Mouse (Mus musculus) MEL (cell line): ENCODE data around the gene Zfp809.

Source experiments
- CTCF ChIP-seq, 3 experiments: IDR thresholded peaks in 2 of 3; conservative IDR thresholded peaks in 1 of 3; 2 replicates each; pipeline ENCODE4 v1.5.1; 2011 to 2012; ENCODE audit warnings: low read length in 3 of 3, low read depth in 2 of 3, mild to moderate bottlenecking in 2 of 3, improper control_type of control experiment in 1 of 3, inconsistent platforms in 1 of 3, mixed read lengths in 1 of 3, moderate library complexity in 1 of 3; ENCODE audit not compliant: control insufficient read depth in 1 of 3, insufficient read depth in 1 of 3, poor library complexity in 1 of 3, severe bottlenecking in 1 of 3
- E2F4 ChIP-seq: IDR thresholded peaks from 2 replicates; pipeline ENCODE4 v1.6.1; 2011; ENCODE audit warnings: low read depth, low read length, improper control_type of control experiment, borderline replicate concordance
- GABPA ChIP-seq: IDR thresholded peaks from 2 replicates; pipeline ENCODE4 v1.6.1; 2012; ENCODE audit warnings: low read depth, mild to moderate bottlenecking, inconsistent platforms, low read length, improper control_type of control experiment, moderate library complexity
- HCFC1 ChIP-seq: IDR thresholded peaks from 2 replicates; pipeline ENCODE4 v1.6.1; 2012; ENCODE audit warnings: low read depth, mild to moderate bottlenecking, inconsistent platforms, low read length, improper control_type of control experiment, moderate library complexity
- MYC ChIP-seq: IDR thresholded peaks from 2 replicates; pipeline ENCODE4 v1.6.1; 2011; ENCODE audit warnings: low read depth, mild to moderate bottlenecking, low read length, improper control_type of control experiment, moderate library complexity
- POLR2A ChIP-seq, 2 experiments: IDR thresholded peaks; 2 replicates each; pipeline ENCODE4 v1.6.1; 2011 to 2012; ENCODE audit warnings: low read length in 2 of 2, mild to moderate bottlenecking in 2 of 2, control low read depth in 1 of 2, improper control_type of control experiment in 1 of 2, low read depth in 1 of 2, moderate library complexity in 1 of 2; ENCODE audit not compliant: control insufficient read depth in 1 of 2, insufficient read depth in 1 of 2, poor library complexity in 1 of 2
- POLR2AphosphoS2 ChIP-seq: IDR thresholded peaks from 2 replicates; pipeline ENCODE4 v1.6.1; 2011; ENCODE audit warnings: low read length, improper control_type of control experiment
- ZC3H11A ChIP-seq: IDR thresholded peaks from 2 replicates; pipeline ENCODE4 v1.6.1; 2012; ENCODE audit warnings: low read depth, mild to moderate bottlenecking, inconsistent platforms, low read length, improper control_type of control experiment
- ZNF384 ChIP-seq: IDR thresholded peaks from 2 replicates; pipeline ENCODE4 v1.6.1; 2012; ENCODE audit warnings: low read depth, mild to moderate bottlenecking, inconsistent platforms, low read length, improper control_type of control experiment

- TF ChIP-seq ZNF384 (no peak), CTCF (IDR thresholded peaks at IDR 0.05 in 2 of 3, conservative IDR thresholded peaks at IDR 0.05 in 1 of 3; ENCODE audit: control insufficient read depth in 1 of 3, insufficient read depth in 1 of 3, low read depth in 2 of 3, low read length in 3 of 3, poor library complexity in 1 of 3, severe bottlenecking in 1 of 3) (no peak), POLR2AphosphoS2 (no peak), POLR2A (IDR thresholded peaks at IDR 0.05; ENCODE audit: control insufficient read depth in 1 of 2, insufficient read depth in 1 of 2, low read depth in 1 of 2, low read length in 2 of 2, poor library complexity in 1 of 2) (no peak), ZC3H11A (no peak), E2F4 (no peak), MYC (no peak), GABPA (no peak), HCFC1 (no peak)
Observed at GRCm38 (mm10) chr9:22196412-22196811, 29.1 kb upstream of the Zfp809 start.
